ENCODE assay signal across 8 mouse cellular contexts in genomic region chr2:13264875-13265274, GRCm38 (mm10). TPM values are rescaled to one million over a fixed set of nuclear protein-coding genes. Genes with fewer than 3 reads are reported as not detected.
DNase-seq lines count a peak whose midpoint lies in the region; ATAC-seq lines count a peak whose summit lies in the region.

No protein-coding gene starts in this region.

- H3K9ac ChIP-seq in liver, embryonic 13.5 days: no peak overlapping the region
- no peak overlapping the region for H3K9ac ChIP-seq in liver, embryonic 11.5 days (ENCODE audit: low read depth, low read length)
- no peak overlapping the region for H3K9ac ChIP-seq in hindbrain, embryonic 14.5 days

- DNase-seq in cerebellum, adult 9-10 months: peak; percentile 15
- no peak for DNase-seq in cerebellum, postnatal 36 days
- peak; percentile 11 for DNase-seq in liver, embryonic 13.5 days
- DNase-seq in liver, embryonic 11.5 days (ENCODE audit: low spot score): no peak
- DNase-seq in brain, embryonic 18.5 days (ENCODE audit: low read depth, low spot score): peak; percentile 30
- DNase-seq in hindbrain, embryonic 14.5 days (ENCODE audit: low spot score): peak; percentile 77
- no peak for DNase-seq in right cerebral cortex, postnatal 36 days (ENCODE audit: low spot score in 2 of 2)

- no peaks in the 10 kb centered on the region for H3K9me3 ChIP-seq in liver, embryonic 13.5 days (replicated peaks)
- H3K9me3 ChIP-seq in liver, embryonic 11.5 days (ENCODE audit: control insufficient read depth, low read length): no peaks in the 10 kb centered on the region
- H3K9me3 ChIP-seq in hindbrain, embryonic 14.5 days (ENCODE audit: control insufficient read depth, low read length): no peaks in the 10 kb centered on the region

- H3K27ac ChIP-seq in liver, embryonic 13.5 days: no peak overlapping the region
- H3K27ac ChIP-seq in liver, embryonic 11.5 days (ENCODE audit: low read depth, low read length): no peak overlapping the region
- no peak overlapping the region for H3K27ac ChIP-seq in hindbrain, embryonic 14.5 days

- no peak for ATAC-seq in liver, embryonic 13.5 days (ENCODE audit: low read depth)
- no peak for ATAC-seq in liver, embryonic 11.5 days (replicated peaks; ENCODE audit: low FRiP score)
- peak; percentile 73; the same call in 1 of the 2 replicates for ATAC-seq in hindbrain, embryonic 14.5 days (ENCODE audit: low FRiP score)
- peak; percentile 50; the same call in 1 of the 2 replicates for ATAC-seq in monocyte, adult 5-6 weeks (replicated peaks; ENCODE audit: insufficient number of reproducible peaks, low FRiP score, low TSS enrichment, poor library complexity, severe bottlenecking)

- H3K4me2 ChIP-seq in liver, embryonic 13.5 days: no peak overlapping the region
- no peak overlapping the region for H3K4me2 ChIP-seq in liver, embryonic 11.5 days
- no peak overlapping the region for H3K4me2 ChIP-seq in hindbrain, embryonic 14.5 days (replicated peaks)

- 35% methylated on average over 4 of the region's 4 CpGs for WGBS in liver, embryonic 13.5 days (ENCODE audit: insufficient replicate concordance)
- WGBS in liver, embryonic 11.5 days: 46% methylated on average over 4 of the region's 4 CpGs
- WGBS in hindbrain, embryonic 14.5 days: 49% methylated on average over 4 of the region's 4 CpGs

- H3K36me3 ChIP-seq in liver, embryonic 13.5 days: 0 out of 2 replicates have a peak, but pooled peaks cover 9% of the 10 kb centered on the region
- no peaks in the 10 kb centered on the region; the same call in 1 of the 2 replicates for H3K36me3 ChIP-seq in liver, embryonic 11.5 days (ENCODE audit: control insufficient read depth, insufficient read depth, low read length)
- no peaks in the 10 kb centered on the region for H3K36me3 ChIP-seq in hindbrain, embryonic 14.5 days (replicated peaks; ENCODE audit: control insufficient read depth, insufficient read depth)

- H3K27me3 ChIP-seq in liver, embryonic 13.5 days: no peaks in the 10 kb centered on the region
- H3K27me3 ChIP-seq in liver, embryonic 11.5 days (replicated peaks; ENCODE audit: control insufficient read depth, insufficient read depth, low read length): no peaks in the 10 kb centered on the region
- H3K27me3 ChIP-seq in hindbrain, embryonic 14.5 days (ENCODE audit: control insufficient read depth, insufficient read depth, low read length): no peaks in the 10 kb centered on the region

- no peak overlapping the region for H3K4me3 ChIP-seq in liver, embryonic 13.5 days (replicated peaks)
- no peak overlapping the region for H3K4me3 ChIP-seq in liver, embryonic 11.5 days (ENCODE audit: low read depth, low read length)
- H3K4me3 ChIP-seq in hindbrain, embryonic 14.5 days (replicated peaks; ENCODE audit: low read length): no peak overlapping the region

- H3K4me1 ChIP-seq in liver, embryonic 13.5 days (replicated peaks): peaks cover 17% of the 10 kb centered on the region
- peaks cover 10% of the 10 kb centered on the region; the same call in 1 of the 2 replicates for H3K4me1 ChIP-seq in liver, embryonic 11.5 days (replicated peaks; ENCODE audit: control insufficient read depth, insufficient read depth, low read length)
- H3K4me1 ChIP-seq in hindbrain, embryonic 14.5 days (replicated peaks; ENCODE audit: control insufficient read depth, insufficient read depth, low read length): no peaks in the 10 kb centered on the region

RNA-seq across cellular contexts. Expression of gene Rsu1, which starts 6.3 kb away (rescaled TPM):
- polyA plus RNA-seq in liver, embryonic 13.5 days (2015; fragmentation: Nextera tagmentation; extraction: Ambion mirVana): 78.9 and 96.9 TPM in 2 replicates
- polyA plus RNA-seq in liver, embryonic 11.5 days (2014; fragmentation: Nextera tagmentation; extraction: Ambion mirVana): 135 and 140 TPM in 2 replicates
- 75.7 and 85.6 TPM in 2 replicates for polyA plus RNA-seq in hindbrain, embryonic 14.5 days (2014; fragmentation: Nextera tagmentation; extraction: Ambion mirVana)
- total RNA-seq in monocyte, adult 5-6 weeks (2017): 96.6 to 120 TPM (median 106 TPM) in 3 replicates

Comparison
In these comparisons a context has a peak if more than half of its experiments do, and no peak if none do; other contexts are left out.
1. DNase-seq: peak in cerebellum, adult 9-10 months (single experiment), liver, embryonic 13.5 days (single experiment), brain, embryonic 18.5 days (single experiment) and hindbrain, embryonic 14.5 days (single experiment); none in cerebellum, postnatal 36 days (0 of 2), liver, embryonic 11.5 days (single experiment) and right cerebral cortex, postnatal 36 days (0 of 2).
2. ATAC-seq: peak in hindbrain, embryonic 14.5 days (single experiment) and monocyte, adult 5-6 weeks (single experiment); none in liver, embryonic 13.5 days (single experiment) and liver, embryonic 11.5 days (single experiment).